Mouse (Mus musculus): ENCODE results near the gene Gm3183. TPM values are rescaled to one million over a fixed set of nuclear protein-coding genes. Genes with fewer than 3 reads are reported as not detected.
"Not testable (repeated sequence)": the region's sequence is repeated elsewhere in the genome, so short reads cannot be mapped to it uniquely, and the experiment has no call there.

The Gm3183 gene
- polyA plus RNA-seq (2017; shearing (Covaris generic)), result under 1 TPM in 1 of 3 experiments, not detected in 2; 0.50 TPM

GRCm38 (mm10) chr5:94865136-94865535 lies at the start of gene Gm3183:
Gene Gm3183 (plus strand): TSS chr5:94865436.
- not testable (repeated sequence) for ATAC-seq

Other genes with a start within 250 kb of the Gm3183 start
- gene Gm3147, start 249.1 kb upstream of the Gm3183 start, polyA plus RNA-seq (2017; shearing (Covaris generic)), result not detected
- not detected for gene Gm6509, start 241.5 kb upstream of the Gm3183 start, polyA plus RNA-seq (2017; shearing (Covaris generic))
- not detected for gene Gm6205, start 217.1 kb upstream of the Gm3183 start, polyA plus RNA-seq (2017; shearing (Covaris generic))
- gene Gm6367, start 123.2 kb downstream of the Gm3183 start, polyA plus RNA-seq (2017; shearing (Covaris generic)), result not detected
- not detected for gene Gm7942, start 241.5 kb downstream of the Gm3183 start, polyA plus RNA-seq (2017; shearing (Covaris generic))

Measured in inflammation-experienced regulatory T-cells, adult 6 months (primary cell).